Mouse (Mus musculus): ENCODE measurements around the gene Cstf3. TPM values are rescaled to one million over a fixed set of nuclear protein-coding genes. Genes with fewer than 3 reads are reported as not detected.

The Cstf3 gene
- polyA plus RNA-seq, 1 experiment from 2014 or later, result 77.6 TPM

GRCm38 (mm10) chr2:104692551-104692950, 102.2 kb downstream of the Cstf3 start:
- no peak overlapping the region for H3K27ac ChIP-seq (replicated peaks)
- H3K4me1 ChIP-seq (replicated peaks), result no peaks in the 10 kb centered on the region
- no peak overlapping the region for H3K4me3 ChIP-seq
- H3K4me2 ChIP-seq, result no peak overlapping the region
- 51% methylated on average over 2 of the region's 2 CpGs for WGBS
- no peak for ATAC-seq (ENCODE audit: low FRiP score, low read depth)
- no peaks in the 10 kb centered on the region for H3K9me3 ChIP-seq
- H3K36me3 ChIP-seq, result peaks cover 6% of the 10 kb centered on the region; the same call in 1 of the 2 replicates
- no peak overlapping the region for H3K9ac ChIP-seq
- H3K27me3 ChIP-seq, result no peaks in the 10 kb centered on the region

GRCm38 (mm10) chr2:104699659-104700058, 109.3 kb downstream of the Cstf3 start:
- no peak overlapping the region for H3K4me3 ChIP-seq
- H3K27me3 ChIP-seq, result no peaks in the 10 kb centered on the region
- peaks cover 24% of the 10 kb centered on the region for H3K36me3 ChIP-seq
- no peaks in the 10 kb centered on the region for H3K9me3 ChIP-seq
- WGBS, result 93% methylated on average over 11 of the region's 11 CpGs
- no peak for ATAC-seq (ENCODE audit: low FRiP score, low read depth)
- no peak overlapping the region for H3K4me2 ChIP-seq
- H3K4me1 ChIP-seq (replicated peaks), result no peaks in the 10 kb centered on the region
- no peak overlapping the region for H3K27ac ChIP-seq (replicated peaks)
- no peak overlapping the region for H3K9ac ChIP-seq

GRCm38 (mm10) chr2:104703158-104703557, 112.8 kb downstream of the Cstf3 start:
- Histone ChIP-seq H3K4me2 (no peak overlapping the region), H3K27me3 (no peaks in the 10 kb centered on the region), H3K4me1 (replicated peaks) (no peaks in the 10 kb centered on the region), H3K9me3 (no peaks in the 10 kb centered on the region), H3K4me3 (no peak overlapping the region), H3K36me3 (peaks cover 20% of the 10 kb centered on the region), H3K27ac (replicated peaks) (no peak overlapping the region), H3K9ac (no peak overlapping the region)
- 57% methylated on average over 3 of the region's 3 CpGs for WGBS
- ATAC-seq (ENCODE audit: low FRiP score, low read depth), result no peak

GRCm38 (mm10) chr2:104704355-104704754, 114.0 kb downstream of the Cstf3 start:
- Histone ChIP-seq H3K4me1 (replicated peaks) (no peaks in the 10 kb centered on the region), H3K9ac (no peak overlapping the region), H3K4me3 (no peak overlapping the region), H3K27me3 (no peaks in the 10 kb centered on the region), H3K27ac (replicated peaks) (no peak overlapping the region), H3K36me3 (peaks cover 13% of the 10 kb centered on the region), H3K4me2 (no peak overlapping the region), H3K9me3 (no peaks in the 10 kb centered on the region)
- 77% methylated on average over 3 of the region's 3 CpGs for WGBS
- ATAC-seq (ENCODE audit: low FRiP score, low read depth), result no peak

GRCm38 (mm10) chr2:104709786-104710337, 119.5 kb downstream of the Cstf3 start:
- H3K9me3 ChIP-seq, result no peaks in the 10 kb centered on the region
- no peak overlapping the region for H3K27ac ChIP-seq (replicated peaks)
- H3K9ac ChIP-seq, result no peak overlapping the region
- ATAC-seq (ENCODE audit: low FRiP score, low read depth), result no peak
- 61% methylated on average over 6 of the region's 6 CpGs for WGBS
- no peak overlapping the region for H3K4me2 ChIP-seq
- peaks cover 3% of the 10 kb centered on the region; the same call in 1 of the 2 replicates for H3K36me3 ChIP-seq
- peaks cover 22% of the 10 kb centered on the region for H3K4me1 ChIP-seq (replicated peaks)
- no peak overlapping the region for H3K4me3 ChIP-seq
- no peaks in the 10 kb centered on the region for H3K27me3 ChIP-seq

GRCm38 (mm10) chr2:104710670-104711370, 120.5 kb downstream of the Cstf3 start:
- ATAC-seq (ENCODE audit: low FRiP score, low read depth), result no peak
- peak overlapping the region; percentile 87 for H3K9ac ChIP-seq
- H3K27ac ChIP-seq (replicated peaks), result peak overlapping the region; percentile 95

GRCm38 (mm10) chr2:104711585-104712485, 121.5 kb downstream of the Cstf3 start, which contains the start of gene Tcp11l1:
Gene Tcp11l1, minus strand, starts transcription at chr2:104712169.
- under 1% methylated on average over 82 of the region's 99 CpGs for WGBS
- peak within 1 kb of the TSS; percentile 89 for H3K4me3 ChIP-seq
- peaks cover 22% of the 10 kb centered on the region for H3K4me1 ChIP-seq (replicated peaks)
- peak within 1 kb of the TSS; percentile 85 for H3K4me2 ChIP-seq
- ATAC-seq (ENCODE audit: low FRiP score, low read depth), result peak; percentile 96
- no peaks in the 10 kb centered on the region for H3K36me3 ChIP-seq
- peak within 1 kb of the TSS; percentile 95 for H3K27ac ChIP-seq (replicated peaks)
- H3K27me3 ChIP-seq, result no peaks in the 10 kb centered on the region
- H3K9me3 ChIP-seq, result no peaks in the 10 kb centered on the region
- H3K9ac ChIP-seq, result peak within 1 kb of the TSS; percentile 87

More at GRCm38 (mm10) chr2:104710670-104711370, 120.5 kb downstream of the Cstf3 start:
- peak overlapping the region; percentile 89 for H3K4me3 ChIP-seq
- H3K36me3 ChIP-seq, result 0 out of 2 replicates have a peak, but pooled peaks cover 3% of the 10 kb centered on the region
- no peaks in the 10 kb centered on the region for H3K27me3 ChIP-seq
- peak overlapping the region; percentile 85 for H3K4me2 ChIP-seq
- no peaks in the 10 kb centered on the region for H3K9me3 ChIP-seq
- H3K4me1 ChIP-seq (replicated peaks), result peaks cover 22% of the 10 kb centered on the region
- WGBS, result 13% methylated on average over 6 of the region's 6 CpGs

GRCm38 (mm10) chr2:104712486-104712809, 122.1 kb downstream of the Cstf3 start:
- no peaks in the 10 kb centered on the region for H3K27me3 ChIP-seq
- WGBS, result 1% methylated on average over 7 of the region's 7 CpGs
- peak overlapping the region; percentile 95 for H3K27ac ChIP-seq (replicated peaks)
- H3K9me3 ChIP-seq, result no peaks in the 10 kb centered on the region
- peaks cover 22% of the 10 kb centered on the region for H3K4me1 ChIP-seq (replicated peaks)
- no peaks in the 10 kb centered on the region for H3K36me3 ChIP-seq
- peak overlapping the region; percentile 85 for H3K4me2 ChIP-seq
- peak overlapping the region; percentile 87 for H3K9ac ChIP-seq
- peak overlapping the region; percentile 89 for H3K4me3 ChIP-seq
- no peak for ATAC-seq (ENCODE audit: low FRiP score, low read depth)

- WGBS, result 45% methylated on average over 15 of the region's 15 CpGs
- Histone ChIP-seq H3K4me2 (no peak overlapping the region), H3K27me3 (no peaks in the 10 kb centered on the region), H3K9ac (no peak overlapping the region), H3K4me3 (no peak overlapping the region), H3K9me3 (no peaks in the 10 kb centered on the region), H3K27ac (replicated peaks) (no peak overlapping the region), H3K36me3 (no peaks in the 10 kb centered on the region), H3K4me1 (replicated peaks) (peaks cover 22% of the 10 kb centered on the region)
- no peak for ATAC-seq (ENCODE audit: low FRiP score, low read depth)
Observed at GRCm38 (mm10) chr2:104714254-104714691, 124.0 kb downstream of the Cstf3 start.

Other genes starting within 250 kb of the Cstf3 start
- 9.3 and 10.2 TPM in 2 replicates for gene D430041D05Rik, start 179.5 kb upstream of the Cstf3 start, polyA plus RNA-seq (2015; fragmentation: Nextera tagmentation; extraction: Ambion mirVana)
- gene Hipk3, start 96.1 kb upstream of the Cstf3 start, polyA plus RNA-seq (2015; fragmentation: Nextera tagmentation; extraction: Ambion mirVana), result 8.1 TPM in 2 replicates
- 59.3 and 61.5 TPM in 2 replicates for gene Tcp11l1, start 121.6 kb downstream of the Cstf3 start, polyA plus RNA-seq (2015; fragmentation: Nextera tagmentation; extraction: Ambion mirVana)
- 0.13 TPM in 1 of 2 replicates, not detected in the other for gene Pin1rt1, start 125.9 kb downstream of the Cstf3 start, polyA plus RNA-seq (2015; fragmentation: Nextera tagmentation; extraction: Ambion mirVana)
- 1.2 and 1.6 TPM in 2 replicates for gene Depdc7, start 152.4 kb downstream of the Cstf3 start, polyA plus RNA-seq (2015; fragmentation: Nextera tagmentation; extraction: Ambion mirVana)
- gene Qser1, start 226.2 kb downstream of the Cstf3 start, polyA plus RNA-seq (2015; fragmentation: Nextera tagmentation; extraction: Ambion mirVana), result 6.8 TPM in 2 replicates